Mouse (Mus musculus) heart, adult 2 months (tissue): ENCODE measurements around the gene Abr. TPM values are rescaled to one million over a fixed set of nuclear protein-coding genes. Genes with fewer than 3 reads are reported as not detected.

Experiments
- DNase-seq, 2 experiments: peaks; one replicate each; pipeline ENCODE4 v3.0.0; 2021
- H3K27ac ChIP-seq: fragments of 200-600 bp; 2 replicates; pipeline ENCODE4 v1.8.1; 2022
- H3K27me3 ChIP-seq: fragments of 200-500 bp; 2 replicates; pipeline ENCODE4 v1.6.1; 2012; ENCODE audit warnings: mild to moderate bottlenecking, low read length, inconsistent platforms, mixed read lengths; ENCODE audit not compliant: control insufficient read depth, insufficient read depth
- H3K36me3 ChIP-seq: fragments of 200-500 bp; 2 replicates; pipeline ENCODE4 v1.6.1; 2012; ENCODE audit warnings: low read length, inconsistent platforms; ENCODE audit not compliant: control insufficient read depth, insufficient read depth
- H3K4me1 ChIP-seq: fragments of 200-500 bp; 2 replicates; pipeline ENCODE4 v1.6.1; 2011; ENCODE audit warnings: low read length; ENCODE audit not compliant: control insufficient read depth, insufficient read depth
- H3K4me3 ChIP-seq: fragments of 200-600 bp; 2 replicates; pipeline ENCODE4 v1.8.1; 2022
- H3K79me2 ChIP-seq: fragments of 200-500 bp; replicated peaks from 2 replicates; pipeline ENCODE4 v1.6.1; 2012; ENCODE audit warnings: mild to moderate bottlenecking, inconsistent platforms, low read length, moderate library complexity, mixed read lengths; ENCODE audit not compliant: control insufficient read depth, insufficient read depth
- H3K9ac ChIP-seq: fragments of 200-500 bp; 2 replicates; pipeline ENCODE4 v1.6.1; 2012; ENCODE audit warnings: low read depth, mild to moderate bottlenecking, control low read depth, inconsistent platforms, low read length, mixed read lengths
- CTCF ChIP-seq: fragments of 200-600 bp; IDR thresholded peaks from 2 replicates; pipeline ENCODE4 v1.8.1; 2022; ENCODE audit warnings: antibody characterized with exemption, mild to moderate bottlenecking, moderate library complexity
- EP300 ChIP-seq: fragments of 200-500 bp; IDR thresholded peaks from 2 replicates; pipeline ENCODE4 v1.6.1; 2011; ENCODE audit warnings: low read depth, low read length, control low read depth; ENCODE audit not compliant: insufficient read depth
- POLR2A ChIP-seq: fragments of 200-500 bp; IDR thresholded peaks from 2 replicates; pipeline ENCODE4 v1.6.1; 2011; ENCODE audit warnings: mild to moderate bottlenecking, low read depth, low read length, control low read depth; ENCODE audit not compliant: insufficient read depth
- WGBS: fragments of 180-500 bp; shearing (Covaris S2); methylation state at CpG from one replicate; pipeline ENCODE4 v1.1.7; 2018; 5-methylcytosine and 5-hydroxymethylcytosine counted together
- intact Hi-C: fragments of 180-260 bp; cut with DNase I; formaldehyde crosslinking; loops from one replicate; pipeline ENCODE4 v1.15.1; 2025
- polyA plus RNA-seq: library from polyadenylated mRNA; depleted of rRNA; stranded (reverse); fragments of >200 nt; gene quantifications from 2 replicates; pipeline ENCODE4 v1.2.3, GENCODE M21; 2012
- total RNA-seq, 2 experiments: library from RNA; stranded (reverse); gene quantifications; 2 replicates each; pipeline ENCODE4 v1.2.3; 2021

Gene Abr
- total and polyA plus RNA-seq, 3 experiments: 23.4 to 32.2 (median 26.6) TPM

- WGBS: 8% methylated on average over 28 of the region's 28 CpGs
- peak overlapping the region; percentile 74 for H3K9ac ChIP-seq
- peak overlapping the region; percentile 59 for H3K4me3 ChIP-seq
- H3K36me3 ChIP-seq: no peaks in the 10 kb centered on the region
- H3K27ac ChIP-seq: peak overlapping the region; percentile 62
- intact Hi-C loops: no loop called here
- H3K4me1 ChIP-seq: peaks cover 13% of the 10 kb centered on the region
- no peaks in the 10 kb centered on the region for H3K27me3 ChIP-seq
- TF ChIP-seq EP300 (no peak; the same call in 1 of the 2 replicates), CTCF (peak; percentile 35), POLR2A (peak; percentile 83)
- peak; percentile 73 to 80 for DNase-seq
- H3K79me2 ChIP-seq: no peaks in the 10 kb centered on the region
Observed at GRCm38 (mm10) chr11:76436864-76437437, 185.2 kb downstream of the Abr start.

GRCm38 (mm10) chr11:76436009-76436408 is 186.1 kb downstream of the Abr start:
- 52% methylated on average over 5 of the region's 5 CpGs for WGBS
- intact Hi-C loops: no loop called here
- TF ChIP-seq POLR2A (no peak), EP300 (0 out of 2 replicates have a peak, but pooled peaks have one; percentile 34), CTCF (no peak)
- H3K27me3 ChIP-seq: no peaks in the 10 kb centered on the region
- peak overlapping the region; percentile 18; the same call in 1 of the 2 replicates for H3K27ac ChIP-seq
- H3K36me3 ChIP-seq: no peaks in the 10 kb centered on the region
- peaks cover 13% of the 10 kb centered on the region for H3K4me1 ChIP-seq
- DNase-seq: peak; percentile 52 to 67
- H3K79me2 ChIP-seq: no peaks in the 10 kb centered on the region
- H3K9ac ChIP-seq: peak overlapping the region; percentile 5
- H3K4me3 ChIP-seq: no peak overlapping the region

GRCm38 (mm10) chr11:76429966-76430631 is 192.0 kb downstream of the Abr start:
- H3K9ac ChIP-seq: no peak overlapping the region
- TF ChIP-seq CTCF: no peak
- TF ChIP-seq EP300: no peak
- no peak for TF ChIP-seq POLR2A
- peaks cover 15% of the 10 kb centered on the region for H3K4me1 ChIP-seq
- intact Hi-C loops: no loop called here
- no peaks in the 10 kb centered on the region for H3K36me3 ChIP-seq
- no peaks in the 10 kb centered on the region for H3K79me2 ChIP-seq
- no peak overlapping the region; the same call in 1 of the 2 replicates for H3K27ac ChIP-seq
- H3K4me3 ChIP-seq: no peak overlapping the region
- DNase-seq: no peak
- no peaks in the 10 kb centered on the region for H3K27me3 ChIP-seq
- WGBS: 76% methylated on average over 6 of the region's 6 CpGs

GRCm38 (mm10) chr11:76429556-76429955 is 192.6 kb downstream of the Abr start:
- no peaks in the 10 kb centered on the region for H3K79me2 ChIP-seq
- intact Hi-C loops: no loop called here
- no peak overlapping the region for H3K4me3 ChIP-seq
- no peaks in the 10 kb centered on the region for H3K27me3 ChIP-seq
- H3K9ac ChIP-seq: no peak overlapping the region
- DNase-seq: no peak
- TF ChIP-seq CTCF (no peak), POLR2A (no peak), EP300 (no peak)
- H3K4me1 ChIP-seq: peaks cover 13% of the 10 kb centered on the region
- WGBS: 57% methylated on average over 7 of the region's 7 CpGs
- no peaks in the 10 kb centered on the region for H3K36me3 ChIP-seq
- H3K27ac ChIP-seq: no peak overlapping the region; the same call in 1 of the 2 replicates

- 71% methylated on average over 4 of the region's 4 CpGs for WGBS
- TF ChIP-seq POLR2A: no peak
- peak; percentile 50 for TF ChIP-seq CTCF
- no peak for DNase-seq
- intact Hi-C loops: no loop called here
- no peak overlapping the region for H3K9ac ChIP-seq
- no peaks in the 10 kb centered on the region for H3K36me3 ChIP-seq
- H3K27me3 ChIP-seq: no peaks in the 10 kb centered on the region
- no peak overlapping the region; the same call in 1 of the 2 replicates for H3K27ac ChIP-seq
- no peaks in the 10 kb centered on the region for H3K79me2 ChIP-seq
- H3K4me1 ChIP-seq: peaks cover 13% of the 10 kb centered on the region
- H3K4me3 ChIP-seq: no peak overlapping the region
Observed at GRCm38 (mm10) chr11:76429046-76429445, 193.1 kb downstream of the Abr start.

- 21% methylated on average over 3 of the region's 3 CpGs for WGBS
- no peak overlapping the region for H3K9ac ChIP-seq
- no peaks in the 10 kb centered on the region for H3K27me3 ChIP-seq
- H3K79me2 ChIP-seq: no peaks in the 10 kb centered on the region
- no peaks in the 10 kb centered on the region for H3K36me3 ChIP-seq
- DNase-seq: peak in 1 of 2 experiments; percentile 59
- H3K4me1 ChIP-seq: peaks cover 13% of the 10 kb centered on the region
- intact Hi-C loops: no loop called here
- peak overlapping the region; percentile 46 for H3K27ac ChIP-seq
- no peak overlapping the region for H3K4me3 ChIP-seq
- TF ChIP-seq EP300 (0 out of 2 replicates have a peak, but pooled peaks have one; percentile 40), CTCF (no peak)
Observed at GRCm38 (mm10) chr11:76427781-76428180, 194.3 kb downstream of the Abr start.
